Mouse (Mus musculus) embryonic fibroblast, embryonic 13.5 days (primary cell): ENCODE results near the gene Ensa.

ENCODE experiments used
- CTCF ChIP-seq: IDR thresholded peaks from 2 replicates; pipeline ENCODE4 v1.5.1; 2011; ENCODE audit warnings: mild to moderate bottlenecking, control low read depth, low read length, moderate library complexity, borderline replicate concordance; ENCODE audit not compliant: insufficient read depth
- POLR2A ChIP-seq: IDR thresholded peaks from 2 replicates; pipeline ENCODE4 v1.6.1; 2011; ENCODE audit warnings: low read depth, mild to moderate bottlenecking, control low read depth, low read length, moderate library complexity

DNA sequence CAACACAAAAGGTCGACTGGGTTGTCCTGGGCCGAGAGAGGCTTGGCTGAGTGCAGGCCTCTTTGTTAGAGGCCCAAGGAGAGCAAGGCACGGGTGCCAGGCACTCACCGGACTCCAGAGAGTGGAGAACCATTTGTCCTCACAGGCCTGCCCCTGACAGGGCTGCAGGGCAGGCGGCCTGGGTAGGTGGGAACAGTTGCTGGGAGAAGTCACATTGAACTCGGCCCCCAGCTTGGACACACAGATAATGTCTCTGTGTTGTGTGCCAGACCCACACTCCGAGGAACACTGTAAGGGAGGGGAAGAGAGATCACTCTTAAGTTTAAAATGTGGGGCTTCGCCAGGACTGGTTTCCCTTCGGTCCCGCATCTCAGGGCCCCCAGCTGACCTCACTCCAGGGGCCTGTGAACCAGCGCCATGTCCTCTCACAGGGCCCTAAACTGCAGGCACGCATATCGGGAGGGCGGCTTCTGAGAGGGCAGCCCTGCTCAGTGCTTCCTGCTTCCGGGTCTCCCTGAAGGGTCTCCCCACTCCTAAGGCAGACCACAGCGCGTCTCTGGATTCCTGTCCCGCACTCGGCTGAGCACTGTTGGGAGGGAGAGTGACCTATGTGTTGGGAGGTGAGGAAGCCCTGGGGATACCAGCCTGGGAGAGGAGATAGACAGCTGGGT, 52.8 kb downstream of the Ensa start:
- no peak for TF ChIP-seq CTCF
- TF ChIP-seq POLR2A: no peak
